Mouse (Mus musculus): ENCODE results near the gene Fgfr2.

- TF ChIP-seq CTCF (conservative IDR thresholded peaks at IDR 0.05; ENCODE audit: insufficient read depth, insufficient read length, low read depth, low read length) = no peak
- TF ChIP-seq POLR2A (IDR thresholded peaks at IDR 0.05; ENCODE audit: low read depth, low read length) = no peak
Observed at GRCm38 (mm10) chr7:132419378-132420255, 703.5 kb downstream of the Fgfr2 start.

Measured in kidney, adult 2 months (tissue).